Mouse (Mus musculus) adrenal gland, postnatal 4 days (tissue): Measurements from ENCODE around the gene Bloc1s5. TPM values are rescaled to one million over a fixed set of nuclear protein-coding genes. Genes with fewer than 3 reads are reported as not detected.

Source experiments
- DNase-seq, 2 experiments: peaks; one replicate each; pipeline ENCODE4 v3.0.0; 2021 to 2022; ENCODE audit warnings: low spot score in 2 of 2, mixed read lengths in 2 of 2
- total RNA-seq, 2 experiments: library from RNA; stranded (reverse); gene quantifications; 2 replicates each; pipeline ENCODE4 v1.2.3; 2021

Gene Bloc1s5
- total RNA-seq, 2 experiments from 2014 or later = 22.3 to 23.9 TPM

- DNase-seq = no peak
These were observed 60.2 kb downstream of the Bloc1s5 start for GRCm38 (mm10) chr13:38574668-38575067.

- DNase-seq = no peak
These were observed 61.6 kb downstream of the Bloc1s5 start for GRCm38 (mm10) chr13:38573281-38573680.

GRCm38 (mm10) chr13:38565245-38565644, 69.7 kb downstream of the Bloc1s5 start:
- no peak for DNase-seq

DNA sequence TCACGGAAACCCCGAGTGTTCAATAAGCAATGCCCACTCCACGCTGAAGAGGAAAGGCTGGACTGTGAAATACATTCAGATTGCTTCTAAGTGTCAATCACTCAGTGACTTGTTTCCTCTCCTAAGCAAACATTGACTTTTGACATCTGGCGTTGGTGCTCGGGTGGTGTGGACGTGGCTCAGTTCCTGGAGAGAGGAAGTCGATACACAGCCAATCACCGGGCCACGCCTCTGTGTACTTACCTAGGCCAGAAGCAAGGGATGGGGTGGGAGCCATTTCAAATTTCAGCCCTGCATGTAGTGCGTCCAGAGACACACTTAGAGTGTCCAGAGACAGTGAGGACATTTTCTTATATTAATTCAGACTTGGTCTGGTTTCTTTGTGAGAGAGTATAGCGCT, 80.3 kb downstream of the Bloc1s5 start:
- DNase-seq = no peak

DNA sequence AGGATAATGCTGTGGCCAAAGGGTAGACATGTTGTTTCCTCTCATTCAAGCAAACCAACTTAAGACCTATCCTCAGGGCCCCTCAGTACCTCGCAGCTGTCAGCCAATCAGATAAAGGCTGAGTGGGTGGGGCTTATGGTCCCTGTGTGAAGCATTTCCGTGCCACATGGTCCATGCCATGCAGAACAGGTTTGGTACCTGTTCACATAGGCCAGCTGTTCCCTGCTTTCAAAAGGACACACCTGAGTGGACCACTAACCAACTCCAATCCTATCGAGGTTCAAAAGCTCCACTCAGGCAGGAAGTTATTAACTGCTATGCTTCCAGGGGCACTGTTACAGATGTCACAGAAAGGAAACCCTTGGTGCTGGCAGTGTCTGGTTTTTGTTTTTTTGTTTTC, 80.7 kb downstream of the Bloc1s5 start:
- no peak for DNase-seq

GRCm38 (mm10) chr13:38548681-38549080, 86.2 kb downstream of the Bloc1s5 start:
- DNase-seq = no peak

- DNase-seq = no peak
These were observed 87.2 kb downstream of the Bloc1s5 start for GRCm38 (mm10) chr13:38547717-38548116.

GRCm38 (mm10) chr13:38546754-38547153, 88.2 kb downstream of the Bloc1s5 start:
- DNase-seq = no peak

DNA sequence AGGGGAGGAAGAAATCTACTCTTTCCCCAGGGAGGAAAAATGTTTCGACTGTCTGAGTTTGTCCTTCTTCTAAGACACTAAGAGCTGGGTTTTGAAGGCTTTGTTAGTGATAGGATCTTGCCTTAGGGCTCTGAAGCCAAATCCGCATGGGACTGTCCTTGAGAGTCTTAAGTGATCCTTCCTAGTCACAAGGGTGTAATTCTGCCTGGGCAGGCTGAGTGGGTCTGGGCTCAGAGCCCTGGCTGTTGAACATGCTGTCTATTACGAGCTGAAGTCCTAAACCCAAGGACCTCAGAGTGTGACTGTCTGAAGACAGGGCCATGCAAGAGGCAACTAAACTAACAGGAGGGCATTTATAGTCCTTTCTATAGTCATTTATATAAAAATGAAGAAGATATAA, 89.4 kb downstream of the Bloc1s5 start:
- DNase-seq = no peak

GRCm38 (mm10) chr13:38544769-38545445, 90.0 kb downstream of the Bloc1s5 start:
- no peak for DNase-seq

GRCm38 (mm10) chr13:38543455-38544125, 91.3 kb downstream of the Bloc1s5 start:
- no peak for DNase-seq

Other genes with a start within 250 kb of the Bloc1s5 start
- 100 to 1,000 TPM; 237 to 251 TPM for gene Txndc5, start 106.3 kb downstream of the Bloc1s5 start, total RNA-seq
- gene Eef1e1, start 23.9 kb upstream of the Bloc1s5 start, total RNA-seq = 10 to 100 TPM; 34.5 to 35.4 TPM